Mouse (Mus musculus) gastrocnemius, adult 2 months (tissue): ENCODE data around the gene Serpina3a. TPM values are rescaled to one million over a fixed set of nuclear protein-coding genes. Genes with fewer than 3 reads are reported as not detected.
"Not testable (repeated sequence)": the region's sequence is repeated elsewhere in the genome, so short reads cannot be mapped to it uniquely, and the experiment has no call there.

Experiments
- DNase-seq: peaks from one replicate; pipeline ENCODE4 v3.0.0; 2022
- H3K27ac ChIP-seq: fragments of 200-600 bp; 2 replicates; pipeline ENCODE4 v1.8.1; 2022; ENCODE audit warnings: mild to moderate bottlenecking
- H3K4me3 ChIP-seq: fragments of 200-600 bp; 2 replicates; pipeline ENCODE4 v1.8.1; 2022; ENCODE audit warnings: mild to moderate bottlenecking, moderate library complexity
- CTCF ChIP-seq: fragments of 200-600 bp; IDR thresholded peaks from 2 replicates; pipeline ENCODE4 v1.8.1; 2022; ENCODE audit warnings: antibody characterized with exemption, mild to moderate bottlenecking, moderate library complexity
- intact Hi-C: fragments of 180-260 bp; cut with DNase I; formaldehyde crosslinking; loops from one replicate; pipeline ENCODE4 v1.15.1; 2025
- long read RNA-seq, 2 experiments: library from polyadenylated mRNA; stranded (forward); transcript quantifications; one replicate each; pipeline ENCODE4 v2.0.0; 2021
- total RNA-seq, 2 experiments: library from RNA; stranded (reverse); gene quantifications; 2 replicates each; pipeline ENCODE4 v1.2.3; 2021

The Serpina3a gene
- total RNA-seq = not detected
- long read RNA-seq, experiment 1 = 0 reads
- long read RNA-seq, experiment 2 = 0 reads

- intact Hi-C loops, H3K4me3 ChIP-seq, DNase-seq, H3K27ac ChIP-seq: not testable (repeated sequence)
Observed at GRCm38 (mm10) chr12:104112333-104112732, at the start of gene Serpina3a. Gene Serpina3a, plus strand, starts transcription at chr12:104112724.

- intact Hi-C loops = no loop called here
- no peak for TF ChIP-seq CTCF
- Histone ChIP-seq H3K4me3 (no peak overlapping the region), H3K27ac (peak overlapping the region; percentile 12; the same call in 1 of the 2 replicates)
- no peak for DNase-seq
Observed at GRCm38 (mm10) chr12:104064532-104064931, 48.0 kb upstream of the Serpina3a start.

GRCm38 (mm10) chr12:104064996-104065395 lies 47.5 kb upstream of the Serpina3a start:
- no peak for TF ChIP-seq CTCF
- intact Hi-C loops = no loop called here
- peak overlapping the region; percentile 24; the same call in 1 of the 2 replicates for H3K27ac ChIP-seq
- H3K4me3 ChIP-seq = no peak overlapping the region
- no peak for DNase-seq

- no peak overlapping the region for H3K4me3 ChIP-seq
- DNase-seq = peak; percentile 52
- peak; percentile 72 for TF ChIP-seq CTCF
- intact Hi-C loops = no loop called here
- no peak overlapping the region; the same call in 1 of the 2 replicates for H3K27ac ChIP-seq
Observed at GRCm38 (mm10) chr12:104066241-104066640, 46.3 kb upstream of the Serpina3a start.

- peak; percentile 56 for DNase-seq
- Histone ChIP-seq H3K27ac (peak overlapping the region; percentile 62), H3K4me3 (peak overlapping the region; percentile 67)
- no peak for TF ChIP-seq CTCF
- intact Hi-C loops = no loop called here
Observed at GRCm38 (mm10) chr12:104067549-104067948, 45.0 kb upstream of the Serpina3a start.

GRCm38 (mm10) chr12:104069620-104070019 lies 42.9 kb upstream of the Serpina3a start:
- Histone ChIP-seq H3K4me3 (no peak overlapping the region), H3K27ac (no peak overlapping the region)
- intact Hi-C loops = loop anchor here (1.0 kb wide), 1 partner anchor 74 kb away; no protein-coding TSS in a partner anchor
- TF ChIP-seq CTCF = peak; percentile 86
- DNase-seq = peak; percentile 77

GRCm38 (mm10) chr12:104071708-104072107 lies 40.8 kb upstream of the Serpina3a start:
- no peak for TF ChIP-seq CTCF

GRCm38 (mm10) chr12:104072286-104072685 lies 40.2 kb upstream of the Serpina3a start:
- no peak for DNase-seq
- Histone ChIP-seq H3K27ac (no peak overlapping the region), H3K4me3 (no peak overlapping the region)
- TF ChIP-seq CTCF = no peak
- intact Hi-C loops = no loop called here

More at GRCm38 (mm10) chr12:104071708-104072107, 40.8 kb upstream of the Serpina3a start:
- DNase-seq = no peak
- H3K27ac ChIP-seq = no peak overlapping the region
- intact Hi-C loops = no loop called here
- no peak overlapping the region for H3K4me3 ChIP-seq

- DNase-seq = no peak
- Histone ChIP-seq H3K4me3 (no peak overlapping the region), H3K27ac (no peak overlapping the region)
- intact Hi-C loops = no loop called here
- no peak for TF ChIP-seq CTCF
Observed at GRCm38 (mm10) chr12:104090119-104090518, 22.4 kb upstream of the Serpina3a start.

GRCm38 (mm10) chr12:104091303-104091702 lies 21.2 kb upstream of the Serpina3a start:
- intact Hi-C loops = no loop called here
- H3K4me3 ChIP-seq = no peak overlapping the region
- no peak for DNase-seq
- no peak overlapping the region for H3K27ac ChIP-seq
- no peak for TF ChIP-seq CTCF

- no peak for DNase-seq
- intact Hi-C loops = no loop called here
- Histone ChIP-seq H3K27ac (no peak within 1 kb of the TSS), H3K4me3 (no peak within 1 kb of the TSS)
- TF ChIP-seq CTCF = no peak
Observed at GRCm38 (mm10) chr12:104100768-104101167, 11.8 kb upstream of the Serpina3a start, which contains the start of gene Serpina5. Gene Serpina5, plus strand, starts transcription at chr12:104101113.

- DNase-seq = no peak
- intact Hi-C loops = no loop called here
- TF ChIP-seq CTCF = no peak
- H3K4me3 ChIP-seq = no peak overlapping the region
- H3K27ac ChIP-seq = no peak overlapping the region
Observed at GRCm38 (mm10) chr12:104105847-104106246, 6.7 kb upstream of the Serpina3a start.

GRCm38 (mm10) chr12:104106919-104107318 lies 5.6 kb upstream of the Serpina3a start:
- H3K4me3 ChIP-seq = no peak overlapping the region
- intact Hi-C loops = no loop called here
- no peak for DNase-seq
- H3K27ac ChIP-seq = no peak overlapping the region
- TF ChIP-seq CTCF = no peak

- no peak for TF ChIP-seq CTCF
- no peak overlapping the region for H3K4me3 ChIP-seq
- DNase-seq = no peak
- H3K27ac ChIP-seq = no peak overlapping the region
- intact Hi-C loops = no loop called here
Observed at GRCm38 (mm10) chr12:104108507-104108906, 4.0 kb upstream of the Serpina3a start.
